Mouse (Mus musculus) neural tube, embryonic 13.5 days (tissue): ENCODE results near the gene Satb2. TPM values are rescaled to one million over a fixed set of nuclear protein-coding genes. Genes with fewer than 3 reads are reported as not detected.
A peak's percentile ranks its signal among the peaks of the same experiment; 100 is the strongest.

ENCODE experiments used
- ATAC-seq: fragments of 200-750 bp; cut with Nextera tagmentation; 2 replicates; pipeline ENCODE4 v1.8.0; 2017; ENCODE audit warnings: low read depth, mild to moderate bottlenecking, moderate TSS enrichment, moderate library complexity
- H3K27ac ChIP-seq: fragments of 300-500 bp; sonication (generic); replicated peaks from 2 replicates; pipeline ENCODE4 v1.5.1; 2015; ENCODE audit warnings: moderate library complexity, mild to moderate bottlenecking, inconsistent platforms
- H3K27me3 ChIP-seq: fragments of 300-500 bp; sonication (generic); 2 replicates; pipeline ENCODE4 v1.6.1; 2015; ENCODE audit warnings: mild to moderate bottlenecking, inconsistent platforms
- H3K36me3 ChIP-seq: fragments of 300-500 bp; sonication (generic); 2 replicates; pipeline ENCODE4 v1.6.1; 2015; ENCODE audit warnings: mild to moderate bottlenecking, inconsistent platforms
- H3K4me1 ChIP-seq: fragments of 300-500 bp; sonication (generic); replicated peaks from 2 replicates; pipeline ENCODE4 v1.6.1; 2015; ENCODE audit warnings: inconsistent platforms
- H3K4me2 ChIP-seq: fragments of 300-500 bp; sonication (generic); 2 replicates; pipeline ENCODE4 v1.6.1; 2015; ENCODE audit warnings: inconsistent platforms, mild to moderate bottlenecking, moderate library complexity
- H3K4me3 ChIP-seq: fragments of 300-500 bp; sonication (generic); 2 replicates; pipeline ENCODE4 v1.5.1; 2015; ENCODE audit warnings: mild to moderate bottlenecking, inconsistent platforms
- H3K9ac ChIP-seq: fragments of 300-500 bp; sonication (generic); 2 replicates; pipeline ENCODE4 v1.6.1; 2015; ENCODE audit warnings: moderate library complexity, mild to moderate bottlenecking, inconsistent platforms
- H3K9me3 ChIP-seq: fragments of 300-500 bp; sonication (generic); 2 replicates; pipeline ENCODE4 v1.6.1; 2016; ENCODE audit warnings: inconsistent platforms
- WGBS: fragments of 180-500 bp; shearing (Covaris S2); methylation state at CpG from one replicate; pipeline ENCODE4 v1.1.7; 2015; 5-methylcytosine and 5-hydroxymethylcytosine counted together
- polyA plus RNA-seq: library from polyadenylated mRNA; unstranded; fragments of >200 nt; fragmentation: Nextera tagmentation; extraction: Ambion mirVana; gene quantifications from 2 replicates; pipeline ENCODE4 v1.2.1, GENCODE M21; 2015

Satb2 gene
- polyA plus RNA-seq, 1 experiment from 2014 or later = 1.9 TPM

DNA sequence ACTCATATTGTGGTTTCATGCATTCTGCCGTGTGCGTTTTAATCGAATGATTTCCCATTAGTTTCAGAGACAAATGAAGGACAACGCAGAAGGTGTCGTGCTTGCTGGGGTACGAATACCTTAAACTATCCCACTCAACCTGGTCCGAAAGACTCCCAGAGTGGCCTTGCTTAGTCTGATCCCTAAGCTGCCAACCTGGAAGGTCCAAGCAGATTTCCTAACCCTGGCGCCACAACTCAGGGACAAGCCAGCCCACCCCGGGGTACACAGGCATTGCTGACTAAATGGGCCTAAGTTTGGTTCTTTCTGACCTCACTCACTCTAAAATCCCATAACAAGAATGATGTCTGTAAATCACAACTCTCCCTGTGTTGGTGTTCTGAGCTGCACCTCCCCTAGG is 132.1 kb downstream of the Satb2 start:
- Histone ChIP-seq H3K27ac (no peak overlapping the region), H3K4me1 (peaks cover 18% of the 10 kb centered on the region), H3K36me3 (no peaks in the 10 kb centered on the region), H3K4me2 (no peak overlapping the region), H3K4me3 (no peak overlapping the region), H3K9ac (no peak overlapping the region), H3K9me3 (no peaks in the 10 kb centered on the region), H3K27me3 (no peaks in the 10 kb centered on the region)
- WGBS = 91% methylated on average over 9 of the region's 9 CpGs
- no peak for ATAC-seq

DNA sequence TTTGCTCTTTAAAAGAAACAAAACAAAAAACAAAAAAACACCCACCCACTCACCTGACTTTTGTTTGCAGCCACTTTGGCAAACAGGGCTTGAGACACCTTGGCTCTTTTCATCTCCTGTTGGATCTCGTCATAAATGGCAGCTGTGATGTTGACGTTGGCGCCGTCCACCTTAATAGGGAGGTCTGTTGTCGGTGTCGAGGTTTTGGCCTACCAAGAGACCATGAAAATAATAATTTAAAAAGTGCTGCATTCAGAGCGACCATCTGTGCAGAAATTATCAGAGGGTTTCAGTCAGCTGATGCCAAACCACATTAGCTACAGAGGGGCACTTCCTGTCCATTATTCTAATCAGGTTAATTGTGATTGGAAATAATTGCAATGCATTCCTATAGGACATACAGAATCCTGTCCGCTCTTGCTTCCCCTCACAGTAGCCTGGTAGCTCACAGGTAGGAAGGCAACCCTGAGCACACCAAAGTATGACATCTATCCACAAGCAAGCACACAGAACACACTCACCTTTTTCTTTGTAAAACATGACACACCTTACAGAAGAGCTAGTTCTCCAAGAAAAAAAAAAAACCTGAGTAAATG is 132.8 kb downstream of the Satb2 start:
- H3K27ac ChIP-seq = no peak overlapping the region
- no peaks in the 10 kb centered on the region for H3K9me3 ChIP-seq
- 55% methylated on average over 8 of the region's 8 CpGs for WGBS
- no peaks in the 10 kb centered on the region for H3K27me3 ChIP-seq
- H3K9ac ChIP-seq = no peak overlapping the region
- peaks cover 18% of the 10 kb centered on the region for H3K4me1 ChIP-seq
- ATAC-seq = no peak
- no peak overlapping the region; the same call in 1 of the 2 replicates for H3K4me2 ChIP-seq
- H3K4me3 ChIP-seq = no peak overlapping the region
- no peaks in the 10 kb centered on the region for H3K36me3 ChIP-seq

DNA sequence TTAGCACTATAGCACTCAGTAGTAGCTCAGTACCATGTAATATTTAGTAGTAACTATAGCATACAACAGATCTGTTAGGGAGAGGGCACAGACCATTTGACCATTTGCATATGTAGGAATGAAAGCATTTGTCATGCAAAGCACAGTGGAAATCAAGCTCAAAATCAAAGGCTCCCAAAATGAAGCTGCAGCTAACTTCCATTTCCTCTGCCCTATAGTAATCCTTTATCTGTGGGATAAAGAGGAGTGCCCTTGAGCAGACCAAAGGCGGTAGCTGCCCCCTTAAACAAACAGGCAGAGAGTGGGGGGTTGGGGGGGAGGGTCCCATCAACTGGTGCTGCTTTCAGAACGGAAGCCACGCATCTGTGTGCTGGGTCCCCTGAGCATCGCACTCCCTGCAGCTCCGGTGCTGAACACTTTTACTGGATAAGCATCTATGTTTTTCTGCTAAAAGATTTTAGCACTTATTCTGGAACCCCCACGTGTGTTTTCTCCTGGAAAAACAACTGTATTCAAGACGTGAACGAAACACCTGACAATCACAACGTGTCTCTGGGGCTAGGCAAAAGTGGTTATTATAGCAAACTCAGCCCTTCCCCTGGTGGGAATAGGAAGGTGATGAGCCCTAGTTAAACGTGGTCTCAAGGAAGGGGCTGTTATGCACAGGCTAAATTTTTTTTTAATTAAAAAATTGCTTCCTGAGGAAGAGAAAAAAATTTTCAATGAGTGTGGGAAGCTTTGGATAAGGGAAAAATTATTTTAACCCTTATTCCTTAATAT is 133.7 kb downstream of the Satb2 start:
- peak; percentile 53; the same call in 1 of the 2 replicates for ATAC-seq
- 12% methylated on average over 10 of the region's 10 CpGs for WGBS
- Histone ChIP-seq H3K27ac (no peak overlapping the region), H3K36me3 (no peaks in the 10 kb centered on the region), H3K9ac (no peak overlapping the region), H3K4me2 (peak overlapping the region; percentile 33), H3K4me3 (no peak overlapping the region), H3K4me1 (peaks cover 18% of the 10 kb centered on the region), H3K9me3 (no peaks in the 10 kb centered on the region), H3K27me3 (no peaks in the 10 kb centered on the region)

DNA sequence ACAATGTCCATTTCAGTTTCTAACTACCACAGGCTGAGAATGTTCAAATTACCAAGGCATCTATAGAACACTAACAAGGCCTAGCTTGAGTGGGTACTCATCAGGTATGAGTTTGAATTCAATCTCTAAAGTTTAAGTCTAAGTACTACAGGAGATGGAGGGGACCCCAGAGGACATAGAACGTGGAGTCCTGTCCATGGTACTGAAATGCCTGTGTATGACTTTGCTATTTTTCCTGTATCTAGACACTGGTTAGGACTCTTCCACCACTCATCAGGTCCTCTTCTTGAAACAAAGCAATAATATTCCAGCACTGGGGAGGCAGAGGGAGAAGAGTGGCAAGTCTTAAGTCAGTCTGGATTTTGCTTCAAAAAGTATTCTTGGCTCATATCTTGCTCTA is 139.5 kb downstream of the Satb2 start:
- H3K27ac ChIP-seq = no peak overlapping the region
- no peak for ATAC-seq
- H3K27me3 ChIP-seq = no peaks in the 10 kb centered on the region
- no peak overlapping the region for H3K4me2 ChIP-seq
- H3K4me1 ChIP-seq = peaks cover 19% of the 10 kb centered on the region
- H3K9ac ChIP-seq = no peak overlapping the region
- no peak overlapping the region for H3K4me3 ChIP-seq
- H3K36me3 ChIP-seq = no peaks in the 10 kb centered on the region
- no peaks in the 10 kb centered on the region for H3K9me3 ChIP-seq
- 65% methylated on average over 1 of the region's 1 CpGs for WGBS

DNA sequence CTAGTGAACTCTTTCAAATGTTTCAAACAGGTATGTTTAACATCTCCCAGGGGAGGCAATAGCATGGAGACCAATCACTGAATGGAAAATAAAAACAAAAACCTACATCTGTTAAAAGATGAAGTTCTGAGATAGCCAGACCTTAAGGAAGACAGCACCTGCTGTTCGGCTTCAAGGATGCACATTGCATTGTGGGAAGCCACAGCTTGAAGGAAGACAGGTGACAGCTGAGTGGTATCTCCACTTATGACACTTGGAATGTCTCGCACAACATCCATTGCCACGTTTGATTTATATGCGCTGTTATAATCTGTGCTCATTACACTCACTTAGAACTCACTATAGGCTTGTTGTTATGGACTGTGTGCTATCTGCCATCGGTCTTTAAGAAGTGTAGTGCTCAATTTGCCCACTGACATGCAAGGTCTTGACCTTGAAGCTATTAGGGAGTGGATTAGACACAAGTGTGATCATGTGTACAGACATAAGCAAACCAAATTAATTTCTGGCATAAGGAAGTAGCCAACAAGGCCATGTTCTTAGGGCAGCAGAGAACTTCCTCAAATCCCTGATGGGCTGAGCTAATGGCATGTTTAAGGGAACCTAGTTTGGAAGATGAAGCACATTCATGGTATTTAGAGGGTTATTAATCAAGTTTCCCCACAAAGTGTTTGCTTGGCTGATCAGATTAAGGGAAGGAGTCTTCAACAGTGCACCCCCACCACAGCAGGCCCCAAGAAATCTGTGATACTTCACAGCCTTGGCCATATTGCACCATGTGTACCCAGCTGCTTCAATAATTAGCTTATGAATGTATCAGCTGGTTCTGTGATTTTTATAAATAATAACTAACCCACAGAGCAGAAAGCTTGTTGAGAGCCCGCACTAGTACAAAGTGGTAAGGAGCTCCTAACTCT is 144.2 kb downstream of the Satb2 start:
- Histone ChIP-seq H3K27me3 (no peaks in the 10 kb centered on the region), H3K27ac (0 out of 2 replicates have a peak overlapping the region, but pooled peaks have one; percentile 69), H3K9me3 (no peaks in the 10 kb centered on the region), H3K4me2 (no peak overlapping the region), H3K36me3 (no peaks in the 10 kb centered on the region), H3K4me3 (no peak overlapping the region), H3K9ac (no peak overlapping the region), H3K4me1 (peaks cover 33% of the 10 kb centered on the region)
- peak; percentile 37; the same call in 1 of the 2 replicates for ATAC-seq
- WGBS = 69% methylated on average over 6 of the region's 6 CpGs

DNA sequence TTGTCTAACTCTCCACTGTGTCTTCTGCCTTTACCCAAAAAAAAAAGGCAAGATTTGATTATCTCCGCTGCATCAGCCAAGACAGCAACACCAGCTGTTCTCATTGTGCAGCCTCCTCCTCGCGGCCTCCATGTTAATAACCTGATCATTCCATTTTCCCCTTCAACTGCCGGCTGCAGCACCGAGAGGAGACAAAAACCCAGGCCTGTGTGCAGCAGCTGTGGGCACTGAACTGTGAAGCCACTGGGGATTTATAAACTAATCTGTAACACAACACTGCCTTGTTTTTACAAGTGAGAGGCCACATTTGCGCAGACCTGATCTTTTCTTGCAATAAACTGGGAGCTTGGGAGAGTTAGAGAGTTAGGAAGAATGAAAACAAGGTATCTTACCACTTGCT is 145.1 kb downstream of the Satb2 start:
- no peaks in the 10 kb centered on the region for H3K36me3 ChIP-seq
- no peak overlapping the region for H3K4me3 ChIP-seq
- no peak overlapping the region for H3K9ac ChIP-seq
- peak overlapping the region; percentile 69 for H3K27ac ChIP-seq
- H3K9me3 ChIP-seq = no peaks in the 10 kb centered on the region
- peaks cover 33% of the 10 kb centered on the region for H3K4me1 ChIP-seq
- peak overlapping the region; percentile 20; the same call in 1 of the 2 replicates for H3K4me2 ChIP-seq
- 6% methylated on average over 6 of the region's 6 CpGs for WGBS
- peak; percentile 86 for ATAC-seq
- no peaks in the 10 kb centered on the region for H3K27me3 ChIP-seq

DNA sequence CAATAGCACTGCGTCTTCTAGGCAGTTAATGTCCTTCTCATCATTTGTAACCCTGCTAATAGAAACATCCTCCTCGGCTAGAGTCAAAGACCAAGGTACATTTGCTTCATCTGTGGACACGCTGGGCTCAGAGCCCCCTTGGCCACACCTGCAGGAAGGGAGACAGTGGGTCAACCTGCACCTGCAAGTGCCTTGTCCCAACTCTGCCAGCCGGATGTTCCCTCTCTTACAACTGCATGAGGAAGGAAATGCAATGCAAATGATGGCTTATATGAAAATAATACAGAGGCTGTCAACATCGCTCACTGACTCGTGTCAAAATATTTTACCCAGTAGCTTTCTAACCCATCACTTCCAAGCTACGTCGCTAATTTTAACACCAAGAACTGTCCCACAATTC is 145.7 kb downstream of the Satb2 start:
- Histone ChIP-seq H3K4me1 (peaks cover 33% of the 10 kb centered on the region), H3K36me3 (no peaks in the 10 kb centered on the region), H3K9ac (no peak overlapping the region), H3K4me3 (no peak overlapping the region), H3K9me3 (no peaks in the 10 kb centered on the region), H3K4me2 (peak overlapping the region; percentile 20; the same call in 1 of the 2 replicates), H3K27me3 (no peaks in the 10 kb centered on the region), H3K27ac (peak overlapping the region; percentile 69)
- no peak for ATAC-seq
- WGBS = 59% methylated on average over 8 of the region's 8 CpGs

DNA sequence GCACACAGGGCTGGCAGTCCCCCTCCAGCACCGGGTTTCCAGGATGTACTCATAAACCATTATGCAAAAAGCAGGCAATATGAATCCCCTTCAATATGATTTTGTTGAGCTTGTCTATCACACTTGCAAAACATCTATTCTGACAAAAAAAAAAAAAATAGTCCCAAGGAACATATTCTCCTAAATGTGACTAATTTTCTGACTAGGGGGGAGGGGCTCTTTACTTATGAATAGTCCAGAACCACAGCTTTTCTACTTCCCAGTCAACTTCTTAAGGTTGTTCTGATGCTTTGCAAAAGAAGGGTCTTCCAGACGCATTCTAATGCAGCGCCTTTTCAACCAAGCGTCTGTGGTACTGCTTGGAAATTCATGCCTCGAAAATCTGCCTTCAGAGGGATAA is 155.7 kb downstream of the Satb2 start:
- no peak for ATAC-seq
- WGBS = 90% methylated on average over 5 of the region's 5 CpGs

DNA sequence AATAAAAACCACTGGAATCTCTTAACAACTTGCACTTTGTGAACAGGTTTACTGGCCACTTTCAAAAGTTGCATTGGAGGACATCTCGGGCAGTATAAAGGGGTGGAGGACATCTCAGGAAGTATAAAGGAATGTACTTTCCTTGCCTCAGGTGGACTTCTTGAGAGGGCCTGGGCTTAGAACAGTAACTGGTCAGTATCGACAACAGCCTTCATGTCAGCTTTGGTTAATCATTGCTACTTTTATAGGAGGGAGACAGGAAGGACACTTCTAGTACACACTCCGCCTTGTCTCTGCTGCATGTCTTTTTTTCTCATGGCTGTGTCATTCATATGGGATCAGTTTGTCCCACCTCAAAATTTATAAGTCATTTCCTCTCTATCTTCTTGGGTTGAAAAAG is 156.4 kb downstream of the Satb2 start:
- Histone ChIP-seq H3K9ac (no peak overlapping the region), H3K4me3 (no peak overlapping the region), H3K27ac (no peak overlapping the region), H3K27me3 (no peaks in the 10 kb centered on the region), H3K4me2 (no peak overlapping the region), H3K4me1 (no peaks in the 10 kb centered on the region), H3K36me3 (no peaks in the 10 kb centered on the region), H3K9me3 (no peaks in the 10 kb centered on the region)
- 79% methylated on average over 3 of the region's 3 CpGs for WGBS
- no peak for ATAC-seq

More for the DNA sequence above, 155.7 kb downstream of the Satb2 start:
- Histone ChIP-seq H3K4me2 (no peak overlapping the region), H3K4me1 (no peaks in the 10 kb centered on the region), H3K4me3 (no peak overlapping the region), H3K9me3 (no peaks in the 10 kb centered on the region), H3K27me3 (no peaks in the 10 kb centered on the region), H3K27ac (no peak overlapping the region), H3K36me3 (no peaks in the 10 kb centered on the region), H3K9ac (no peak overlapping the region)

DNA sequence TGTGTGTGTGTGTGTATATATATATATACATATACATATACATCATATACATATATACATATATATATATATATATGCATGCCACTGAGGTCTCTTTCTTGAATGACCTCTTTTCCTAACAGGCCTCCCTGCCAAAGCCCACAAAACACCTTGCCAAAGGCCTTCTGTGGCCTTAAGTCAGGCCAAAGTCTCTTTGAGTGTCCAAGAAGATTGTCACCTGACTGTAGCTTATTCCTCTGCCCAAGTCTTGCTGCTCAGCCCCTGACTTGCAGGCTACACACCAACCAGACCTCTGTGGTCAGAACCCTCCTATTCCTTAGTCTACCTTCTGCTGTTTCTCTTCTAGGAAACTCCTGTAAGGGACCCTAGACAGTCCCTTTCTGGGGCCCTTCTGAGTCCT is 164.9 kb downstream of the Satb2 start:
- Histone ChIP-seq H3K27me3 (no peaks in the 10 kb centered on the region), H3K4me3 (no peak overlapping the region), H3K27ac (no peak overlapping the region), H3K36me3 (no peaks in the 10 kb centered on the region), H3K9me3 (no peaks in the 10 kb centered on the region), H3K9ac (no peak overlapping the region), H3K4me1 (0 out of 2 replicates have a peak, but pooled peaks cover 10% of the 10 kb centered on the region), H3K4me2 (no peak overlapping the region)
- ATAC-seq = no peak

DNA sequence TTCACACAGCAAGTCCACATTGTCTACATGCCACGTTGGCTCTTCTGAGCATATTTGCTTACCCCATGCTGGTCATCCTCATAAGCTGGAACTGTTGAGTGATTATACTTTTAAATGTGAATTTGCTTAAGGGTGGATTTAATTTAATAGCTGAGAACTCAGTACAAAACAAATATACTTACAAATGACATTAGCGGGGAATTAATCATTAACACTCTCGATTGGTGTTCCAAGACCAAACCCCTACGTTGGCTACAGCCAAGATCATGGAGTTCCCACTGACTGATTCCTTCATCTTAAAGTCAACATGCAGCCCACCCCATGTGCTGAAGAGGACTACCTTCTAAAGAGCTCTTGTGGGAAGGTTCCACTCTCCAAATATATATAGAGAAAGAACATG is 165.5 kb downstream of the Satb2 start:
- Histone ChIP-seq H3K4me2 (no peak overlapping the region), H3K36me3 (no peaks in the 10 kb centered on the region), H3K4me1 (0 out of 2 replicates have a peak, but pooled peaks cover 10% of the 10 kb centered on the region), H3K9ac (no peak overlapping the region), H3K27me3 (no peaks in the 10 kb centered on the region), H3K9me3 (no peaks in the 10 kb centered on the region), H3K4me3 (no peak overlapping the region), H3K27ac (no peak overlapping the region)
- no peak for ATAC-seq
- 86% methylated on average over 4 of the region's 4 CpGs for WGBS

DNA sequence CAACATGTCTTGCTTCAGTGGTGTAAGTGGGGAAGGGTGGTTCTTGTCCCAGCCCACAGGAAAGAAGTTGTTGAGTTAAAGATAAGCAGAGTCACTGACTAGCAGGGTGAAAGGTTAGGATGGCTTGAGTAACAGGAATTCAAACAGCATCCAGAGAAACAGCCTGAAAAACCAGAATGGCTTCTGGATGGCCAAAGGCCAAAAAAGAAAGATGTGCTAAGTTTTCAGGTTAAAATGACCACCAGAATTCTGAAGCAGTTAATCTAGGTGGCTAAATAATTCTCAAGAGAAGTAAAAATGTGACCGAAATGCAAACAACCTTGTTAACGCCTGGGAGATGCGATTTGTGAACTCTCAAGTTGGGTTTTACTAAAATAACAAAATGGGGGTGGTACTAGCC is 167.0 kb downstream of the Satb2 start:
- Histone ChIP-seq H3K9me3 (no peaks in the 10 kb centered on the region), H3K4me3 (no peak overlapping the region), H3K9ac (no peak overlapping the region), H3K27me3 (no peaks in the 10 kb centered on the region), H3K27ac (no peak overlapping the region), H3K4me2 (no peak overlapping the region), H3K4me1 (0 out of 2 replicates have a peak, but pooled peaks cover 10% of the 10 kb centered on the region), H3K36me3 (no peaks in the 10 kb centered on the region)
- ATAC-seq = no peak
- WGBS = 86% methylated on average over 3 of the region's 3 CpGs
